Mouse (Mus musculus) E14TG2a.4 (cell line): Measurements from ENCODE around the gene Bnc1.

Experiments
- H3K27me3 ChIP-seq: 2 replicates; pipeline ENCODE4 v1.6.1; 2014; ENCODE audit warnings: low read length, control low read depth; ENCODE audit not compliant: insufficient read depth
- H3K36me3 ChIP-seq: 2 replicates; pipeline ENCODE4 v1.6.1; 2014; ENCODE audit warnings: low read length, control low read depth; ENCODE audit not compliant: insufficient read depth
- H3K4me1 ChIP-seq: replicated peaks from 2 replicates; pipeline ENCODE4 v1.6.1; 2014; ENCODE audit warnings: low read depth, low read length, control low read depth
- H3K4me3 ChIP-seq: replicated peaks from 2 replicates; pipeline ENCODE4 v1.5.1; 2014; ENCODE audit warnings: mild to moderate bottlenecking, low read length
- H3K9me3 ChIP-seq: 2 replicates; pipeline ENCODE4 v1.6.1; 2014; ENCODE audit warnings: low read length, control low read depth
- CTCF ChIP-seq: conservative IDR thresholded peaks from 2 replicates; pipeline ENCODE4 v1.5.1; 2014; ENCODE audit warnings: low read length
- NANOG ChIP-seq: IDR thresholded peaks from 2 replicates; pipeline ENCODE4 v1.6.1; 2014; ENCODE audit warnings: borderline replicate concordance, low read length, mixed read lengths
- POU5F1 ChIP-seq: IDR thresholded peaks from 2 replicates; pipeline ENCODE4 v1.6.1; 2014; ENCODE audit warnings: low read length, borderline replicate concordance

The Bnc1 gene

GRCm38 (mm10) chr7:81933061-81933600, 59.0 kb downstream of the Bnc1 start:
- no peaks in the 10 kb centered on the region for H3K36me3 ChIP-seq
- peaks cover 8% of the 10 kb centered on the region; the same call in 1 of the 2 replicates for H3K4me1 ChIP-seq
- TF ChIP-seq CTCF: no peak
- no peak for TF ChIP-seq NANOG
- TF ChIP-seq POU5F1: no peak
- H3K27me3 ChIP-seq: peaks cover 50% of the 10 kb centered on the region
- H3K9me3 ChIP-seq: peaks cover 2% of the 10 kb centered on the region; the same call in 1 of the 2 replicates
- H3K4me3 ChIP-seq: peak overlapping the region; percentile 81

- TF ChIP-seq CTCF (no peak), POU5F1 (no peak), NANOG (no peak)
- Histone ChIP-seq H3K36me3 (no peaks in the 10 kb centered on the region), H3K9me3 (peaks cover 2% of the 10 kb centered on the region; the same call in 1 of the 2 replicates), H3K27me3 (peaks cover 50% of the 10 kb centered on the region), H3K4me1 (peaks cover 8% of the 10 kb centered on the region; the same call in 1 of the 2 replicates), H3K4me3 (no peak overlapping the region)
Measured at GRCm38 (mm10) chr7:81932521-81933045, 59.5 kb downstream of the Bnc1 start.

- Histone ChIP-seq H3K36me3 (no peaks in the 10 kb centered on the region), H3K9me3 (peaks cover 2% of the 10 kb centered on the region; the same call in 1 of the 2 replicates), H3K4me3 (no peak overlapping the region), H3K27me3 (peaks cover 22% of the 10 kb centered on the region), H3K4me1 (peaks cover 4% of the 10 kb centered on the region; the same call in 1 of the 2 replicates)
- TF ChIP-seq POU5F1 (no peak), CTCF (no peak), NANOG (no peak)
Measured at GRCm38 (mm10) chr7:81928998-81929397, 63.1 kb downstream of the Bnc1 start.

- Histone ChIP-seq H3K36me3 (no peaks in the 10 kb centered on the region), H3K4me1 (peaks cover 7% of the 10 kb centered on the region; the same call in 1 of the 2 replicates), H3K27me3 (no peaks in the 10 kb centered on the region), H3K4me3 (no peak overlapping the region), H3K9me3 (no peaks in the 10 kb centered on the region)
- TF ChIP-seq POU5F1 (no peak), CTCF (no peak), NANOG (no peak)
Measured at GRCm38 (mm10) chr7:81921379-81921952, 70.6 kb downstream of the Bnc1 start.

- no peaks in the 10 kb centered on the region for H3K27me3 ChIP-seq
- H3K4me3 ChIP-seq: no peak overlapping the region
- peaks cover 7% of the 10 kb centered on the region; the same call in 1 of the 2 replicates for H3K4me1 ChIP-seq
- no peak for TF ChIP-seq NANOG
- TF ChIP-seq POU5F1: no peak
- TF ChIP-seq CTCF: no peak
- H3K36me3 ChIP-seq: no peaks in the 10 kb centered on the region
- no peaks in the 10 kb centered on the region for H3K9me3 ChIP-seq
Measured at GRCm38 (mm10) chr7:81920314-81920713, 71.8 kb downstream of the Bnc1 start.

- Histone ChIP-seq H3K9me3 (no peaks in the 10 kb centered on the region), H3K36me3 (no peaks in the 10 kb centered on the region), H3K4me1 (peaks cover 7% of the 10 kb centered on the region; the same call in 1 of the 2 replicates), H3K27me3 (no peaks in the 10 kb centered on the region), H3K4me3 (no peak overlapping the region)
- no peak for TF ChIP-seq NANOG
- no peak for TF ChIP-seq POU5F1
- TF ChIP-seq CTCF: no peak
Measured at GRCm38 (mm10) chr7:81918316-81918715, 73.8 kb downstream of the Bnc1 start.
